Mouse (Mus musculus) lung, postnatal 36 days (tissue): ENCODE data around the gene Cdyl.

Experiments
- DNase-seq: peaks from one replicate; pipeline ENCODE4 v3.0.0; 2022; ENCODE audit warnings: mixed read lengths

The Cdyl gene

GRCm38 (mm10) chr13:35717658-35718057, 58.0 kb downstream of the Cdyl start:
- no peak for DNase-seq

- no peak for DNase-seq
These were observed 59.9 kb downstream of the Cdyl start for GRCm38 (mm10) chr13:35719581-35719980.

- no peak for DNase-seq
These were observed 63.4 kb downstream of the Cdyl start for GRCm38 (mm10) chr13:35723073-35723472.

- no peak for DNase-seq
These were observed 66.4 kb downstream of the Cdyl start for GRCm38 (mm10) chr13:35726025-35726424.

- DNase-seq: no peak
These were observed 72.5 kb downstream of the Cdyl start for GRCm38 (mm10) chr13:35732131-35732530.

- DNase-seq: no peak
These were observed 73.4 kb downstream of the Cdyl start for GRCm38 (mm10) chr13:35732891-35733596.

GRCm38 (mm10) chr13:35737565-35737964, 77.9 kb downstream of the Cdyl start:
- no peak for DNase-seq

GRCm38 (mm10) chr13:35738210-35738609, 78.6 kb downstream of the Cdyl start:
- DNase-seq: no peak

- DNase-seq: no peak
These were observed 79.8 kb downstream of the Cdyl start for GRCm38 (mm10) chr13:35739473-35739872.

- peak; percentile 87 for DNase-seq
These were observed 80.8 kb downstream of the Cdyl start for GRCm38 (mm10) chr13:35740301-35741039.

- DNase-seq: peak; percentile 93
These were observed 81.5 kb downstream of the Cdyl start for GRCm38 (mm10) chr13:35741040-35741619.

GRCm38 (mm10) chr13:35741620-35742421, 82.2 kb downstream of the Cdyl start:
- DNase-seq: peak; percentile 40

- no peak for DNase-seq
These were observed 83.1 kb downstream of the Cdyl start for GRCm38 (mm10) chr13:35742696-35743095.

GRCm38 (mm10) chr13:35743196-35743595, 83.6 kb downstream of the Cdyl start:
- no peak for DNase-seq

GRCm38 (mm10) chr13:35749194-35749593, 89.6 kb downstream of the Cdyl start:
- DNase-seq: no peak

- DNase-seq: no peak
These were observed 90.0 kb downstream of the Cdyl start for GRCm38 (mm10) chr13:35749680-35750079.

GRCm38 (mm10) chr13:35752046-35752445, 92.4 kb downstream of the Cdyl start:
- no peak for DNase-seq

- no peak for DNase-seq
These were observed 95.4 kb downstream of the Cdyl start for GRCm38 (mm10) chr13:35755002-35755401.

- DNase-seq: no peak
These were observed 96.1 kb downstream of the Cdyl start for GRCm38 (mm10) chr13:35755655-35756283.

- no peak for DNase-seq
These were observed 97.0 kb downstream of the Cdyl start for GRCm38 (mm10) chr13:35756393-35757338.

- DNase-seq: no peak
These were observed 100.7 kb downstream of the Cdyl start for GRCm38 (mm10) chr13:35760372-35760771.
